Mouse (Mus musculus): ENCODE results near the gene Lst1. TPM values are rescaled to one million over a fixed set of nuclear protein-coding genes. Genes with fewer than 3 reads are reported as not detected.
A peak's percentile ranks its signal among the peaks of the same experiment; 100 is the strongest.

The Lst1 gene
- total RNA-seq (2012; rRNA removed): 6.0 and 8.4 TPM in 2 replicates
- 2.9 and 4.4 TPM in 2 replicates for total RNA-seq (2014; rRNA removed)
- 8.5 and 9.0 TPM in 2 replicates for polyA plus RNA-seq (2012; ENCODE audit: insufficient read length, low read depth)

- peak within 1 kb of the TSS; percentile 51 for H3K4me2 ChIP-seq (ENCODE audit: insufficient read depth, low read depth, poor library complexity, severe bottlenecking)
- H3K79me2 ChIP-seq (replicated peaks; ENCODE audit: control insufficient read depth, extremely low read depth, insufficient read depth, poor library complexity, severe bottlenecking): no peaks in the 10 kb centered on the region
- H3K4me3 ChIP-seq (replicated peaks in 1 of 3; ENCODE audit: low read depth in 2 of 3, low read length in 2 of 3, poor library complexity in 1 of 3): peak within 1 kb of the TSS in 1 of 3 experiments; percentile 22
- no peak for TF ChIP-seq ZC3H11A (IDR thresholded peaks at IDR 0.05; ENCODE audit: low read depth, low read length)
- TF ChIP-seq KAT2A (IDR thresholded peaks at IDR 0.05; ENCODE audit: insufficient replicate concordance, low read length): no peak
- TF ChIP-seq TCF12 (IDR thresholded peaks at IDR 0.05; ENCODE audit: low read depth, low read length): 0 out of 2 replicates have a peak, but pooled peaks have one; percentile 31
- TF ChIP-seq JUN (IDR thresholded peaks at IDR 0.05; ENCODE audit: insufficient read depth, low read depth, low read length): no peak
- TF ChIP-seq CHD2 (IDR thresholded peaks at IDR 0.05; ENCODE audit: low read length): no peak
- TF ChIP-seq HCFC1 (IDR thresholded peaks at IDR 0.05; ENCODE audit: low read depth, low read length): peak; percentile 69
- peak; percentile 58; the same call in 1 of the 2 replicates for TF ChIP-seq IRF4 (IDR thresholded peaks at IDR 0.05; ENCODE audit: low read depth, low read length)
- TF ChIP-seq MAX (IDR thresholded peaks at IDR 0.05; ENCODE audit: low read length): no peak
- TF ChIP-seq POLR2A (IDR thresholded peaks at IDR 0.05; ENCODE audit: low read depth, low read length): peak; percentile 43
- peak; percentile 59 for TF ChIP-seq BHLHE40 (IDR thresholded peaks at IDR 0.05; ENCODE audit: low read depth, low read length)
- peak; percentile 31 for TF ChIP-seq ZNF384 (IDR thresholded peaks at IDR 0.05; ENCODE audit: low read depth, low read length)
- TF ChIP-seq ELF1 (IDR thresholded peaks at IDR 0.05; ENCODE audit: low read depth, low read length): peak; percentile 79
- no peak for TF ChIP-seq NRF1 (IDR thresholded peaks at IDR 0.05; ENCODE audit: low read depth, low read length)
- peak; percentile 25; the same call in 1 of the 2 replicates for TF ChIP-seq EP300 (IDR thresholded peaks at IDR 0.05; ENCODE audit: low read length)
- TF ChIP-seq RAD21 (IDR thresholded peaks at IDR 0.05; ENCODE audit: low read depth, low read length): no peak
- TF ChIP-seq USF1 (IDR thresholded peaks at IDR 0.05; ENCODE audit: low read depth, low read length): peak; percentile 49
- peak within 1 kb of the TSS; percentile 10; the same call in 1 of the 2 replicates for H3K9ac ChIP-seq (ENCODE audit: insufficient read depth, low read depth)
- dilution Hi-C loops (cut with MboI; ENCODE audit: extremely low pct_ligation_motif_present, extremely low pct_unique_long_range_greater_than_20kb, low sequenced_read_pairs): no loop called here
- no peaks in the 10 kb centered on the region for H3K9me3 ChIP-seq (replicated peaks; ENCODE audit: low read length)
- H3K27me3 ChIP-seq (replicated peaks): no peaks in the 10 kb centered on the region
- H3K36me3 ChIP-seq (replicated peaks in 1 of 2; ENCODE audit: control insufficient read depth in 1 of 2, insufficient read depth in 1 of 2, low read length in 1 of 2): peaks cover 0 to 11% of the 10 kb centered on the region in 2 experiments
- peak within 1 kb of the TSS; percentile 71 for H3K27ac ChIP-seq (ENCODE audit: insufficient read depth, low read depth)
- in situ Hi-C loops (cut with MboI; ENCODE audit: low pct_ligation_motif_present, low pct_unique_long_range_greater_than_20kb, low sequenced_read_pairs): no loop called here
- peaks cover 30 to 69% of the 10 kb centered on the region in 2 experiments for H3K4me1 ChIP-seq (ENCODE audit: control insufficient read depth in 1 of 2, insufficient read depth in 2 of 2)
- no peak for DNase-seq (ENCODE audit: extremely low read depth)
These were observed at the start of gene Lst1 for GRCm38 (mm10) chr17:35187959-35188610. Gene Lst1, minus strand, starts transcription at chr17:35188439.

- Histone ChIP-seq H3K79me2 (replicated peaks; ENCODE audit: control insufficient read depth, extremely low read depth, insufficient read depth, poor library complexity, severe bottlenecking) (peaks cover 26% of the 10 kb centered on the region), H3K4me1 (ENCODE audit: control insufficient read depth in 1 of 2, insufficient read depth in 2 of 2) (peaks cover 3 to 38% of the 10 kb centered on the region in 2 experiments), H3K9me3 (replicated peaks; ENCODE audit: low read length) (no peaks in the 10 kb centered on the region), H3K27ac (ENCODE audit: insufficient read depth, low read depth) (no peak overlapping the region), H3K27me3 (replicated peaks) (no peaks in the 10 kb centered on the region), H3K4me3 (replicated peaks in 1 of 3; ENCODE audit: low read depth in 2 of 3, low read length in 2 of 3, poor library complexity in 1 of 3) (no peak overlapping the region), H3K4me2 (ENCODE audit: insufficient read depth, low read depth, poor library complexity, severe bottlenecking) (no peak overlapping the region), H3K36me3 (replicated peaks in 1 of 2; ENCODE audit: control insufficient read depth in 1 of 2, insufficient read depth in 1 of 2, low read length in 1 of 2) (peaks cover 0 to 23% of the 10 kb centered on the region in 2 experiments), H3K9ac (ENCODE audit: insufficient read depth, low read depth) (no peak overlapping the region)
- no peak for DNase-seq (ENCODE audit: extremely low read depth)
- no peak for TF ChIP-seq EP300 (IDR thresholded peaks at IDR 0.05; ENCODE audit: low read length)
- TF ChIP-seq SMC3 (IDR thresholded peaks at IDR 0.05; ENCODE audit: low read depth, low read length): no peak
- TF ChIP-seq CTCF (conservative IDR thresholded peaks at IDR 0.05 in 1 of 2, IDR thresholded peaks at IDR 0.05 in 1 of 2; ENCODE audit: low read depth in 2 of 2, low read length in 2 of 2): no peak
- TF ChIP-seq BHLHE40 (IDR thresholded peaks at IDR 0.05; ENCODE audit: low read depth, low read length): no peak
- no peak for TF ChIP-seq RCOR1 (conservative IDR thresholded peaks at IDR 0.05; ENCODE audit: low read depth, low read length)
- no peak for TF ChIP-seq ZMIZ1 (IDR thresholded peaks at IDR 0.05; ENCODE audit: low read depth, low read length)
- TF ChIP-seq USF1 (IDR thresholded peaks at IDR 0.05; ENCODE audit: low read depth, low read length): no peak
- no peak for TF ChIP-seq ZNF384 (IDR thresholded peaks at IDR 0.05; ENCODE audit: low read depth, low read length)
- no peak for TF ChIP-seq CHD1 (IDR thresholded peaks at IDR 0.05; ENCODE audit: low read depth, low read length)
- TF ChIP-seq RAD21 (IDR thresholded peaks at IDR 0.05; ENCODE audit: low read depth, low read length): no peak
- TF ChIP-seq POLR2AphosphoS2 (IDR thresholded peaks at IDR 0.05; ENCODE audit: low read depth, low read length): no peak
- no peak for TF ChIP-seq UBTF (IDR thresholded peaks at IDR 0.05; ENCODE audit: low read depth, low read length)
- dilution Hi-C loops (cut with MboI; ENCODE audit: extremely low pct_ligation_motif_present, extremely low pct_unique_long_range_greater_than_20kb, low sequenced_read_pairs): no loop called here
- in situ Hi-C loops (cut with MboI; ENCODE audit: low pct_ligation_motif_present, low pct_unique_long_range_greater_than_20kb, low sequenced_read_pairs): loop anchor here (10.0 kb wide), 1 partner anchor 223 kb away; the partner anchor contains the start of gene Vwa7
These were observed 49.3 kb upstream of the Lst1 start for GRCm38 (mm10) chr17:35237504-35237903.

Measured in CH12.LX (cell line).